Mouse (Mus musculus): ENCODE results near the gene Evc. TPM values are rescaled to one million over a fixed set of nuclear protein-coding genes. Genes with fewer than 3 reads are reported as not detected.
A peak's percentile ranks its signal among the peaks of the same experiment; 100 is the strongest.

Gene Evc
- polyA plus RNA-seq, 1 experiment from 2014 or later: 4.1 TPM

DNA sequence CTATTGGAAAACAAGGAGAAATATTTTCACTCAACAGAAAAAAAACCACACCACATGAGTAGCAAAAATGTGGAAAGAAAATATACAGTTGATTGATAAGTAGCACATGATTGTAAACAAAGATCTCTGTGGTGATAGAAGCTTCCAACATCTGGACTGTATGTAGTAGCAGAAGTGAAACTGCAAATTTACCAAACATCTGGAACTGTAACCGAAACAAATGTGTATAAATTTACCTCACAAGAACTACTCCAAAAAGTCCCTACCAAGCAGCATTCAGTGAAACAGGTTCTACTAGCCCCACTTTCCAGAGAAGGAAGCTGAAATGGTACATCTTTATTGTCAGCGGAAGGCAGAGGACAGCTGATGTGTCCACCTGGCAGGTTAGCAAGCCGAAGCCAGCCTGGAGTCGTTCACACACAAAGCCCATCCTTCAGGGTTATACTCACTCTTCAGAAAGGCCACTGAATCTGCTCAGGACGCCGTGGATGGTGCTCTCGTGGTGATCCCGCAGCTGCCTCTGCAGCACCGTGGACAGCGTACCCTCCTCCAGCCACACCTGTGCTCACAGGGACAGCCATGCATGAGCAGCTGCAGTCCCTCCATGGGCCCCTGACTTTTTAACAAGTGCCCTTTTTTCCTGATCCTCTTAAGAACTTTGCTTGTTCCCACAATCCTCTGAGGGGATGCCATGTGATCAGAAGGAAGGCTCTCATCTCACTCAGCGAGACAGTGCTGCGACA lies 23.5 kb downstream of the Evc start:
- no peak for DNase-seq (ENCODE audit: low spot score)

DNA sequence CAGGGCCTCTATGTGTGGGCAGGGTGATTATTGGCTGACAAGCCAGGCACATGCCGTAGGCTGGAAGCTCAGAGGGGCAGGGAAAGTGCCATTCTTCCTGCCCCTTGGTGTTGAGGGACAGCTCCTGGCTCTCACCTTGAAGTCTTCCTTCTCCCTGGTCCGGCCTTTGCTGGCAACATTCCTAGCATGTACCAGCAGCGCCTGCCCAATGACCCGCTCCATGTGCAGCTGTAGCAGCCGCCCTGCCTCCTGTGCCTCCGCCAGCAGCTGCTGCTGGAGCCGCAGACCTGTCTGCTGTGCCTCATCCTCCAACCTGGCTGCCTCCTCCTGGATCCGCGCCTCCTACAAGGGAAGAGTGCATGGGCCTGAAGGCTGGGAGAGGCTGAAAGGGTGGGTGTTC lies 26.7 kb downstream of the Evc start:
- no peak for DNase-seq (ENCODE audit: low spot score)

DNA sequence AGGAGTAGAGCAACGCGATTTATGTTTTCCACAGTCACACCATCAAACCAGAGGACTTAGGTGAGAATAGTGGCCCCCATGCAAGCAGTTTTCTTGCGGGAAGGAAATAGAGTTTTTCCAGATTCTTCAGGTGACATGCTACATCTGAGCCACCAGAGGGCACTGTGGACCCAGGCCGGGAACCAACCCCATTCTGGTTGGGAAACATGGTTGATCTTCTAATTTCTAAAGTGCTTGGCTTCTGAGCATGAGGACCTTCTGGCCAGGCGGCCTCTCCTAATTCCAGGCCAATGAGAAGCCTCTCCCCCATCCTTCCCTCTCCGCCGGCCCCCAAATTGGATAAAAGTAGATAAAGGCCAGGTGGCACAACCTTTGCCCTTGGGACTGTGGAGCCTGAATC lies 38.3 kb downstream of the Evc start:
- DNase-seq (ENCODE audit: low spot score): peak; percentile 37

DNA sequence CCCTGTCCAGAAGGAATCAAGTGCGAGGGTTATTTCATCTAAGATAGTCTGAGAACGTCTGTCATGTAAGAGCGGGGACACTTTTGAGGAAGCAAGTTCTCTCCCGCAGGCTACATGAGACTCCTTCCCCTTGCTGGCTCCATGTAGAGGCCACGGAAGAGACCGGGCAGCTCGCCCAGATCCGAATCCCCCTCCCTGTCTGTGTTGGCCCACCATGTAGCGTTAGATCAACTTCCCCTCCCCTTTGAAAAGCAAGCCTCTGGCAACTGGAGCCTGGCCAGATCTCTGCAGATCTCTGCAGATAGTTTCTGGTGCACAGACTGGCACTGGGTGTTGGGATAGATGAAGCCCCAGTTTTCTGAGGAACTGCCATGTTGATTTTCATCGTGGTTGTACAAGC lies 40.0 kb downstream of the Evc start:
- no peak for DNase-seq (ENCODE audit: low spot score)

DNA sequence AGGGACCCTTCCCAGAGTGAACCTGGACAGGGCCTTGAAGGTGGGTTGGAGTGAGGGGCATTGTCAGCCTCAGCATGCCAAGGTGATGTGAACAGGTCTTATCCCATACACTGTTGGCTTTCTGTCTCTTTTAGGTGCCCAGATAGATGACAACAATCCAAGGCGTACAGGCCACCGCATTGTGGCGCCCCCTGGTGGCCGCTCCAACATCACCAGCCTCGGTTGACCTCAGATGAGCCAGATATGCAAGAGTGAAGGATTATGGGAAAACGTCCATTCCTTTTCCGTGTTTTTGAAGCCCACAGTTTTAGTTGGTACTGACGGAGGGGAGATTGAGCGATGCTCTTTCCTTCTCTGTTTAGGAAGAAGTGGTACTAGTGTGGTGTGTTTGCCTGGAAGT lies 45.7 kb downstream of the Evc start:
- peak; percentile 22 for DNase-seq (ENCODE audit: low spot score)

DNA sequence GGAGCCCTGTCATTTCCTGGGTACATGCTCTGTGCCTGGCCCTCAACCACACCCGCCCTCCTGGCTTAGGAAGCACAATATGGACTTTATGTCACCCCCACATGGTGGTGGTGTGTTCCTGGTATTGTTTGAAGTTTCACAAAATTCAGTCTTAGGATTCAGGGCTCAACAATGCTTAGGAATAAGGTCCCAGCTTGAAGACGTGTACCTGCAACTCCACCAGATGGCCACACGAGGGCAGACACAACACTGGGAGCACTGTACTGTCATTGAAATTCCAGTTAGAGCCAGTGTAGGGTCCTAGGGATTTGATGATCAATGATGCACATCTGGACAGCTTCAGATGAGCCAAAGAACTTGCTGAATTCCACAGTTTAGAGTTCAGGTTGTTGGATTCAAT lies 47.5 kb downstream of the Evc start:
- peak; percentile 38 for DNase-seq (ENCODE audit: low spot score)

DNA sequence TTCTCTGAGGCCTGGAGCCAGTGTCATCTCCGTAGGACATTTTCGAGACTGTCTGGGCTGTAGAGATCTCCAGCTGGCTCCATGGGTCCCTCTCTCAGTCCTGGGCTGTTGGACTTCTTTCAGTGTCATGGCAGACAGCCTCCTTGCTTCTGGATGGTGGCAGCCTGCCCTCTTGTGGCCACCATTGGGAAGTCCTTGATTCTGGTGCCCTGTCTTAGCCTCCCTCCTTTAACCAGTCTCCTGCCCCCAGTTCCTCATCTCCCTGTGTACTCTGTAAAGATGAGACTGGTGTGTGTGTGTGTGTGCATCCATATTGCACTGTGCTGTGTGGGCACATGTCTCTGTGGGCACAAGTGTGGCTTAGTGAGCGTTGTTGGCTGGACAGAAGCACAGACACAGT lies 48.3 kb downstream of the Evc start:
- peak; percentile 50 for DNase-seq (ENCODE audit: low spot score)

DNA sequence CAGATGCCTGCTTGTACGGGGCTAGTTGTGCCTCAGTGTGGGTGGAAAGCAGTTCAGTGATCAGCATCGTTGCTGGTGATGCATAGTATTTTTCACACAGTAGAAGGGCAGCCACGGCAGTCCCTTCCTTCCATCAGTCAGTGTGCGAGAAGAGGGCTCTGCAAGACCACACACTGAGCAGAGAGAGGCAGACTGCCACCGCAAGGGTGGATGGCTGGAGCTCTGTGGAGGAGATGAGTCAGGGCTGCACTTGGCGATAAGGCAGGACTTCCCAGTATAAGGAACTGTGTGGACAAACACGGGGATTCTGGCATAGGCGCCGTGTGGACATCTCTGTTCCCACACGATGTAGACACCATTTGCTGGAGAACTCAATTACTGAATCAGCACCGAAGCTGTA lies 55.7 kb downstream of the Evc start:
- no peak for DNase-seq (ENCODE audit: low spot score)

DNA sequence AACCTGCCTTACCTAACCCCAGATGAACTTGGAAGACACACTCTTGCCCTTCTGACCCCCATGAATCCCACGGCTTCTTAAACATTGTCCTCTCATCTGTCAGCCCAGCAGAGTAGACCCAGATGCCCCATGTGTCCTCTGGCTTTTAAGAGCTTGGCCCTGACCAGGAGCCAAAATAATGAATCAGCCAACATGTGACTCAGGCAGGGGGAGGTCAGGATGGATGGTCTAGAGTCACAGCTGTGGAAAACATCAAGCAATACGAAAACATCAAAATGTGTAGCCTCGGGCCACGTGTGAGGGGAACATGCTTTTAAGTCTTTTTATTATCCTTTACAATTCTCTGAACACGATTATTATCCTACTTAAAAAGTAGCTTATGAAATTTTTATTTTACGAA lies 72.9 kb downstream of the Evc start:
- DNase-seq (ENCODE audit: low spot score): no peak

DNA sequence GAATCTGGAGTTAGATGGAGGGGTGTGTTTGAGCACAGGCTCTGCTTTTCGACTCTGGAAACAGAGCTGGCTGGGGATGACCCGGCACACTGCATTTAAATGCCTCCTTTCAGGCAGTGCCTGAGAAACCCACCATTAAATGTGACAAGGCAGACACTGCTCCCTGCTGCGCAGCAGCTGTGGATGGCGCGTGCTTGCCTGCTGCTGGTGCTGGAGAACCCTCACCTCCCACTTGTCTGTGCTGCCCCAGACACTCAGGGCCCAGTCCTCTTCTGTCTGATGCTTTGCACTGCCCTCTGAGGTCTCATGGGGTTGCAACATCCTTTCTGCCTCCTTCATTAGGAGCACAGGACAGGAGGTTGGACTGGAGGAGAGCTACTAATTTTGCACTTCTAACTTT lies 75.0 kb downstream of the Evc start:
- DNase-seq (ENCODE audit: low spot score): no peak

DNA sequence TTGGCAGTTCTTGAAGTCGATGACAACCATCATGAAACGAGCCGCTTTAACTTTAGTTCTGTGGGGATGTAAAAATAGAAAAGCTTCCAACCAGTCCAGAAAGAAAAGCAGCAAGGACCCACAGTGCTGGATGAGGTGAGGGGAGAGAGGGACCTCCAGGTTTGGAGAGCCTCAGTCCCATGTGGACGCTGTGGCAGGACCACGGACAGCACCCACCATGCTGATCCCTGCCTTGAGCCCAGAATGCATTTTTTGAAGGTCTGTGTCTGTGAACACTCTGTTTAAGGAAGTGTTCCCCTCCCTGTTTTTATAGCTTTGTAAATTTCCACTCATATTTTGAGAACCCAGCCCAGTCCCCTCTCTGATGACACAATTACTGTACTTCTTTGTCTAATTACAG lies 79.5 kb downstream of the Evc start:
- no peak for DNase-seq (ENCODE audit: low spot score)

DNA sequence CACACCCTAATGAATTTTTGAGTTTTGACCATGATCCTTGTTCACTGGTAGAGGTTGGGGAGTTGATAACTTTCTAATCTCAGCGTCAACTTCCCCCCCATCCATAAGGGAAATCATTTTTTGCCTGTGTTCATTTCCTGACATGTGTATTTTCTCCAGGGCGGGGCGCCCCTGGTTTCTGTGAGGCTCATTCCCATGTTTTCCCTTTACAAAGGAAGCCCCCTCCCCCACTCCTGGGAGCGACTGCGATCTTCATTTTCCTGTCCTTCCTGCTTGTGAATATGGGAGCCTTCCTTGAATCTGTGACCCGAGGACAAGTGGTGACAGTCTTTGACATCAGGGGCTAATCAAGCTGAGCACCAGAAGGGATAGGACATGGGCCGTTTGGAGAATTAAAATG lies 79.9 kb downstream of the Evc start:
- DNase-seq (ENCODE audit: low spot score): no peak

DNA sequence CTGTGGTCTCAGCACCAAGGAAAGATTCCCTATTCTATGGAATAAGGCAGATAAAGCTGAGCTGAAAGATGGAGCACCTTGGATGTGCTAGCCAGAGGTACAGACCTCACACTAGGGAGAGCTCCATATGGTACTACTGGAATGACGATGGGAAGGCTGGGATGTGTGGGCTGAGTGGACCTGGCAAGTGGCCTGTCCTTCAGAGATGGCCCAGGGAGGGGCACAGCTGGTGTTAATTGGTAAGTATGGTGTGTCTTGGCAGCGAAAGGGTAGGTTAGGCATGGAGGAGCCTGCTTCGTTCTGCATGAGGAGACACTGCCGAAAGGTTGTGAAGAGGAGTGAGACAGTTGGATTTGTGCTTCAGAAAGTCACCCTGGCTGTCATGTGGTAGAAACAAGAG lies 82.2 kb downstream of the Evc start:
- no peak for DNase-seq (ENCODE audit: low spot score)

DNA sequence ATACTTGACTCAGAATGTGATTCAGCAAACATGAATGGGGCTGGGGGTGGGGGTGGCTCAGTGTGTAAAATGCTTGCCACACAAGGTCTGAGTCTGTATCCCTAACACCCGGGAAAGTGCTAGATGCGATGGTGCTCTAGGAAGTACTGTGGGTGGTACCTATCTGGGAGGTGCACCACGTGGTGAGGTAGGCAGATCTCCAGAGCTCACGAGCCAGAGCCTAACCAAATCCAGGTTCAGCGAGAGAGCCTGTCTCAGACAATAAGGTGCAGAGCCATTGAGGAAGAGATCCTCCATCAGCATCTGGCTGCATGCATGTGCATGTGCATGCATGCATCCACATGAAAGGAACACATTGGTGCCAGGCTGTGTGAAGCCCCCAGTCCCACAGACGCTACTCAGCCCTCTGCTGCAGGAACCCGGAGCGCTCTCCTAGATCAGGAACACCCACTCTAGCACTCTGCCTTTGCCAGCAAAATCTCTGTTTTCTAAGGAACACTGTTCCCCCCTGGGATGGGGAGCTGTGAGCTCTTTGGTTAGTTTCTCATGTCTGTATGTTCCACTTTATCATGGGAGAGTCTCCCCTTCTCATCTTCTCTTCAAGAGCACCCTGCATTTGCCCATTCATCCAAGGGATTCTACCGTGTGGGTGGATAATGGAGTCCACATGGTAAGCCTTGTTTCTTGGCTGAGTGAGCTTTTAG lies 84.4 kb downstream of the Evc start:
- DNase-seq (ENCODE audit: low spot score): no peak

DNA sequence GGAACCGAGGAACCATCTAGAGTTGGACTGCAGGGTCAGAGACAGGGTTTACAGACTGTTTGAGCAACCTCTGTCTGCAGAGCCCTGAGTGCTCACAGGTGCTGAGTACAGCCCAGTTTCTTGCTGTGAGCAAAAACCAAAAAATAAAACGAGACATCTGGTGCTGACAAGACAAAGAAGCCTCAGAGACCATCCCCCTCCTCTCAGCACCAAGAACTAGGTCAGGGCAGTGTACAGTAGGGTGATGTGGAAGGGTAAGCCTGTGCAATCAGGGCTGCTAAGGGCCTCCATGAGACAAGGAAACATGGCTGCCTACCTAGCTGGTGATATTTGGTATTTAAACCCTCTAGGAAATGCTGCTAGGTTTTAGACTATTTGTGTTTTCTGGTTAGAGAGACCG lies 85.1 kb downstream of the Evc start:
- no peak for DNase-seq (ENCODE audit: low spot score)

DNA sequence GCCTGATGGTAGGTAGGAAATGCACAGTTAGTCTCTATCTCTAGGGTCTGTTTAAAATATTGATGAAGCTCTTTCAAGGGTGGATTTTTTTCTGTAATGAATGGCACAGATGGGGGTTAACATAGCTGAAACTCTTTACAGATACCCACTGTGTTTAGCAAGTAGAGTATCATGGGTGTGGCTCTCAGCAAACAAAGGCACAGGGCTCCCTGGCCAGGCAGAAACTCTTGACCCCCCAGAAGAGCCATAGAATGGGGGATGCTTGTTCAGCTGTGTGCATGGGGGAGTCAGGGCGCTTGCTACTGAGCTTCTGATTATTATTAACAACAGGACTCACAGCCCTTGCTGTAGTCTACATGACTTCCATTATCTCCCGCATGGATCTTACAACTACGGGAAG lies 87.8 kb downstream of the Evc start:
- DNase-seq (ENCODE audit: low spot score): no peak

DNA sequence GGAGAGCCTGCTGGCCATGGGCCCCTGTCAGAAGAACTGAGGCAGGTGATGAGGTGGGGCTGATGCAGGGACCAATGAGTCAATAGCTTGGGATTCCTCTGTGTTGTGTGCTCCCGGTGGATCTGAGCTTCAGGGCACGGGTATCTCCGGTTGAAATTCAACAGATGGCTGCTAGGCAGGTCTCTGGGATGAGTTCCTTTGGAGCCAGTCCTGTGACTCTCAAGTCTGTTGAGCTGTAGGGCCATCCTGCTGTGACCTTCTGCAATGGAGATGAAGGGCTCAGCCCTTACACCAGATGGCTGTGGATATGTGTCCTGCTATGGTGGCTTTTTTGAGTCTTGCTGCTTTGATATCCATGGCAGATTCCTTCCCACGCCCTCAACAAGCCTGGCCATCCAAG lies 89.2 kb downstream of the Evc start:
- no peak for DNase-seq (ENCODE audit: low spot score)

DNA sequence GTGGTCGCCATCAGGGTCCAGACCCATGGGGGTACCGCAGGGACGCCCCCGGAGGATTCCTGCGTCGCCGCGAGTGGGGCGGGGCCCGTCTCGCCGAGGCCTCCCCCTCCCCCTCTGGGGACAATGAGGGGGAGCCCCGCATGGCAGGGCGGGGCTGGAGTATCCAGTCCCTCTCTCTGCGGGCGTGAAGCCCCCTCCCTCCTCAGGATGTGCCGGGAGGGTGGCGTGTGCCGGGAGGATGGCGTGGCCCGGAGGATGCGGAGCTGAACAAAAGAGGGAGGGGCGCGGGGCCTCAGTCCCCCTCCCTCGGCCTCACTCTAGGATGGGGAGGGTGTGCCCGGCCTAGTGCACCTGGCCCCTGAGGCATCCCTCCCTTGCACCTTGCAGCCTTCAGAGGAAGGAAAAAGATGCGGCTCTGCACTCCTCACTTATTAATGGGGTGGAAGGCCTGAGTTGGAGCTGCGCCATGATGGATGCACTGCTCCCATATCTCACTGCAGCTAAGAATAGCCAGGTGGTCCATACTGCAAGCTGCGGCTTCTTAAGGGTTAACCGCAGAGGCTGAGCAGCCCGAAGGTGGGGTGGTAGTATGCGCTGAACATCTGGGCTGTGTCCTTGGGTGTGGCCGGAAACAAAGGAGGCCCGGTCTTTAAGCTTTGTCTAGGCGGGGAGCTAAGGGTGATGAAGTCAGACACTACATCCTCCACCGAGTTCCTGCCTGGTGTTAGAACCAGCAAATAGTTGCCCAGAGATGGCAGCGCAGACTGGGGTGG lies 90.4 kb downstream of the Evc start:
- peak; percentile 42 for DNase-seq (ENCODE audit: low spot score)

DNA sequence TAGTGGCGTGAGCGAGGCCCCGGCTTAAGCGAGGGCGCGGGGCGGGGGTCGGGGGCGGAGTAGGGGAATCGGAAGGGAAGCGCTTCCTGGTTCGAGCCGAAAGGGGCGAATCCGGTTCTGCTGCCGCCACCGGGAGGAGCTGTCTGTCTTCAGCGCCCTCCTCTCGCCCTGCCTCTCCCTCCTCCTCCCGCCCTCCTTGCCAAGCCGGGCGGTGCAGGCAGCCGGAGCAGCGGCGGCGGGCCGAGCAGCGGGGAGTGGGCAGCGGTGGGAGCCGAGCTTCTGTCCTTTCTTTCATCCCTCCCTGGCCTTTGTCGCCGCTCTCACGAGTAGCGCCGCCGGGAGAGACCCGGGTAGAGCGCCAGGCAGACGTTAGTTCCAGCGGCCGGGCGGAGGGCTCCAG lies 91.0 kb downstream of the Evc start:
- DNase-seq (ENCODE audit: low spot score): peak; percentile 19

DNA sequence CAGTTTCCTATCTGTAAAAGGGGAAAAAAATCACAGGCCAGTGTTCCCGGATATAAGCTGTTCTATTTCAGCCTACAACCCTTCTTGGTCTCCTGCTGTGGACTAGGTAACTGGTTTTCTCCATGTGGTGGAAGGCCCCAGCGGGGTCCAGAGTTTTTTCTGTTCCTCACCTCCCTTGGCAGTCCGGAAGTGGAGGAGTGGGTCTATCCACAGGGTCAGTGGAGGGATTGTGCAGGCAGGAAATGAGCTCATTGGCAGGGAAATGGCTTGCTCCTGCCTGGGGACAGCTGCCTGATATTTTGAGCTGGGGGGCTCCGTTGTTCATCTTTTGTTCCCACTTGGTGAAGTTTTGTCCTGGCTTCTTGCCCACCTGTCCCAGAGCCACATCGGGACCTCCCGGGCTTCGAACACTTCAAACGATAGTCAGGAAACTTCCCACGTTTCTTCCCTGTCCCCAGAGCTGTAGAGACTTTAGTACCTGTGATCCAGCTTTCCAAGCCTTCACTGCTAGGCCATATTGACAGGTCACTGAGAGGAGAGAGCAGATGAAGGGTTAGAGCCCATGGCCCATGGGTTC lies 91.9 kb downstream of the Evc start:
- no peak for DNase-seq (ENCODE audit: low spot score)

DNA sequence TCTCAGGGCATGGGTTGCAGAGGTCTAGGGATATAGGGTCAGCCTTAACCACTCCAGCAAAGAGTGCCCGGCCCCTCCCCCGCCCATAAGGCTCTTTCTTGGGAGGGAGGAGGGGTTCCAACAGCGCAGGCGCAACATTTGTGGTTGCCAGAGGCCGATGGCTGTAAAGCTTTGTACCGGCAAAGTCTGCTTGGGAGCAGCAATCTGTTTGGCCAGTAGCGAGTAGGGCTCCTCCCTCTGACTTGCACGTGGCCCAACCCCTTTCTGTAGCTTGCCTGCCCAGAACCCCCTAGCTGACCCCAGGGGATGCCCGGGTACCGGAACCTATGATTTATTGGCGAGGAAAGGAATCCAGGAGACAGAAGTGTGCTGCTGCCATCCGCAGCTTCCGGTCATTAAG lies 92.5 kb downstream of the Evc start:
- DNase-seq (ENCODE audit: low spot score): no peak
